Mouse (Mus musculus) lung, embryonic 14.5 days (tissue): Measurements from ENCODE around the gene 7420426K07Rik. TPM values are rescaled to one million over a fixed set of nuclear protein-coding genes. Genes with fewer than 3 reads are reported as not detected.

Source experiments
- ATAC-seq: fragments of 200-750 bp; cut with Nextera tagmentation; 2 replicates; pipeline ENCODE4 v1.8.0; 2017; ENCODE audit warnings: mild to moderate bottlenecking, moderate TSS enrichment, moderate library complexity; ENCODE audit not compliant: insufficient read depth
- DNase-seq: peaks from one replicate; pipeline ENCODE4 v3.0.0-alpha.2; 2015
- H3K27ac ChIP-seq: fragments of 300-500 bp; sonication (generic); 2 replicates; pipeline ENCODE4 v1.5.1; 2014; ENCODE audit warnings: low read depth, mild to moderate bottlenecking, moderate library complexity
- H3K27me3 ChIP-seq: fragments of 300-500 bp; sonication (generic); 2 replicates; pipeline ENCODE4 v1.6.1; 2014; ENCODE audit warnings: low read length, control low read depth; ENCODE audit not compliant: insufficient read depth
- H3K36me3 ChIP-seq: fragments of 300-500 bp; sonication (generic); 2 replicates; pipeline ENCODE4 v1.6.1; 2014; ENCODE audit warnings: control low read depth; ENCODE audit not compliant: insufficient read depth
- H3K4me1 ChIP-seq: fragments of 300-500 bp; sonication (generic); 2 replicates; pipeline ENCODE4 v1.6.1; 2014; ENCODE audit warnings: antibody characterized with exemption, control low read depth; ENCODE audit not compliant: insufficient read depth
- H3K4me2 ChIP-seq: fragments of 300-500 bp; sonication (generic); 2 replicates; pipeline ENCODE4 v1.6.1; 2014; ENCODE audit warnings: mild to moderate bottlenecking
- H3K4me3 ChIP-seq: fragments of 300-500 bp; sonication (generic); 2 replicates; pipeline ENCODE4 v1.5.1; 2014; ENCODE audit warnings: low read depth, low read length
- H3K9ac ChIP-seq: fragments of 300-500 bp; sonication (generic); 2 replicates; pipeline ENCODE4 v1.6.1; 2014
- H3K9me3 ChIP-seq: fragments of 300-500 bp; sonication (generic); 2 replicates; pipeline ENCODE4 v1.6.1; 2016; ENCODE audit warnings: low read depth, low read length, control low read depth
- CTCF ChIP-seq: IDR thresholded peaks from 2 replicates; pipeline ENCODE4 v1.5.1; 2016; ENCODE audit warnings: antibody characterized with exemption, low read depth
- WGBS: fragments of 180-500 bp; shearing (Covaris S2); extraction: QIAGEN DNeasy Blood & Tissue Kit; methylation state at CpG from one replicate; pipeline ENCODE4 v1.1.7; 2014; 5-methylcytosine and 5-hydroxymethylcytosine counted together
- polyA plus RNA-seq: library from polyadenylated mRNA; unstranded; fragments of >200 nt; fragmentation: Nextera tagmentation; extraction: Ambion mirVana; gene quantifications from 2 replicates; pipeline ENCODE4 v1.2.1, GENCODE M21; 2014

7420426K07Rik gene
- polyA plus RNA-seq = not detected in 2 replicates

- Histone ChIP-seq H3K4me1 (no peaks in the 10 kb centered on the region), H3K9me3 (no peaks in the 10 kb centered on the region), H3K4me3 (no peak within 1 kb of the TSS), H3K36me3 (no peaks in the 10 kb centered on the region), H3K4me2 (no peak within 1 kb of the TSS), H3K27me3 (no peaks in the 10 kb centered on the region), H3K9ac (no peak within 1 kb of the TSS), H3K27ac (no peak within 1 kb of the TSS)
- DNase-seq (no peak), ATAC-seq (no peak)
- no peak for TF ChIP-seq CTCF
- 83% methylated on average over 2 of the region's 2 CpGs for WGBS
Observed at GRCm38 (mm10) chr9:98902819-98903218, at the start of gene 7420426K07Rik. Gene 7420426K07Rik (plus strand): TSS chr9:98903119.

GRCm38 (mm10) chr9:98856210-98856609, 46.7 kb upstream of the 7420426K07Rik start, which contains the start of gene Prr23a2:
Gene Prr23a2 (plus strand): TSS chr9:98856494.
- H3K4me1 ChIP-seq = no peaks in the 10 kb centered on the region
- no peaks in the 10 kb centered on the region for H3K27me3 ChIP-seq
- ATAC-seq (peak; percentile 14; the same call in 1 of the 2 replicates), DNase-seq (no peak)
- 57% methylated on average over 18 of the region's 18 CpGs for WGBS
- no peaks in the 10 kb centered on the region for H3K9me3 ChIP-seq
- no peaks in the 10 kb centered on the region for H3K36me3 ChIP-seq
- H3K4me2 ChIP-seq = no peak within 1 kb of the TSS
- no peak within 1 kb of the TSS for H3K4me3 ChIP-seq
- H3K27ac ChIP-seq = no peak within 1 kb of the TSS
- no peak within 1 kb of the TSS for H3K9ac ChIP-seq
- TF ChIP-seq CTCF = no peak

- H3K36me3 ChIP-seq = no peaks in the 10 kb centered on the region
- H3K9ac ChIP-seq = no peak overlapping the region
- DNase-seq (peak; percentile 33), ATAC-seq (no peak)
- H3K9me3 ChIP-seq = no peaks in the 10 kb centered on the region
- H3K27ac ChIP-seq = no peak overlapping the region
- H3K4me3 ChIP-seq = no peak overlapping the region
- 69% methylated on average over 3 of the region's 3 CpGs for WGBS
- no peaks in the 10 kb centered on the region for H3K27me3 ChIP-seq
- no peak overlapping the region for H3K4me2 ChIP-seq
- H3K4me1 ChIP-seq = no peaks in the 10 kb centered on the region
- peak; percentile 38 for TF ChIP-seq CTCF
Observed at GRCm38 (mm10) chr9:98863463-98863862, 39.5 kb upstream of the 7420426K07Rik start.

- no peak within 1 kb of the TSS for H3K9ac ChIP-seq
- WGBS = 44% methylated on average over 22 of the region's 22 CpGs
- no peak for ATAC-seq
- H3K4me3 ChIP-seq = no peak within 1 kb of the TSS
- no peaks in the 10 kb centered on the region for H3K27me3 ChIP-seq
- H3K9me3 ChIP-seq = no peaks in the 10 kb centered on the region
- no peaks in the 10 kb centered on the region for H3K36me3 ChIP-seq
- H3K27ac ChIP-seq = no peak within 1 kb of the TSS
- no peak for TF ChIP-seq CTCF
- no peak within 1 kb of the TSS for H3K4me2 ChIP-seq
- H3K4me1 ChIP-seq = no peaks in the 10 kb centered on the region
- no peak for DNase-seq
Observed at GRCm38 (mm10) chr9:98864571-98864970, 38.3 kb upstream of the 7420426K07Rik start, which contains the start of gene Prr23a3. Gene Prr23a3 (plus strand): TSS chr9:98864767.

GRCm38 (mm10) chr9:98901486-98901885, 1.4 kb upstream of the 7420426K07Rik start:
- no peak overlapping the region for H3K4me3 ChIP-seq
- DNase-seq = no peak
- H3K9ac ChIP-seq = no peak overlapping the region
- no peak for ATAC-seq
- no peaks in the 10 kb centered on the region for H3K4me1 ChIP-seq
- 63% methylated on average over 1 of the region's 1 CpGs for WGBS
- no peak overlapping the region for H3K27ac ChIP-seq
- H3K36me3 ChIP-seq = no peaks in the 10 kb centered on the region
- no peak overlapping the region for H3K4me2 ChIP-seq
- H3K27me3 ChIP-seq = no peaks in the 10 kb centered on the region
- no peak for TF ChIP-seq CTCF
- H3K9me3 ChIP-seq = peaks cover 8% of the 10 kb centered on the region

- Histone ChIP-seq H3K4me3 (no peak overlapping the region), H3K4me1 (no peaks in the 10 kb centered on the region), H3K27me3 (no peaks in the 10 kb centered on the region), H3K4me2 (no peak overlapping the region), H3K27ac (no peak overlapping the region), H3K9ac (no peak overlapping the region), H3K9me3 (no peaks in the 10 kb centered on the region), H3K36me3 (no peaks in the 10 kb centered on the region)
- WGBS = 86% methylated on average over 5 of the region's 5 CpGs
- no peak for ATAC-seq
- no peak for DNase-seq
- TF ChIP-seq CTCF = no peak
Observed at GRCm38 (mm10) chr9:98920629-98921523, 18.0 kb downstream of the 7420426K07Rik start.

GRCm38 (mm10) chr9:98923119-98923518, 20.2 kb downstream of the 7420426K07Rik start:
- H3K27ac ChIP-seq = no peak overlapping the region
- no peak overlapping the region for H3K4me3 ChIP-seq
- no peaks in the 10 kb centered on the region for H3K27me3 ChIP-seq
- ATAC-seq = no peak
- no peak for TF ChIP-seq CTCF
- no peaks in the 10 kb centered on the region for H3K4me1 ChIP-seq
- H3K9ac ChIP-seq = no peak overlapping the region
- H3K36me3 ChIP-seq = no peaks in the 10 kb centered on the region
- no peak for DNase-seq
- H3K9me3 ChIP-seq = no peaks in the 10 kb centered on the region
- no peak overlapping the region for H3K4me2 ChIP-seq
- WGBS = 28% methylated on average over 6 of the region's 6 CpGs
